ENCODE assay signal across 29 mouse cellular contexts in the genomic region with DNA sequence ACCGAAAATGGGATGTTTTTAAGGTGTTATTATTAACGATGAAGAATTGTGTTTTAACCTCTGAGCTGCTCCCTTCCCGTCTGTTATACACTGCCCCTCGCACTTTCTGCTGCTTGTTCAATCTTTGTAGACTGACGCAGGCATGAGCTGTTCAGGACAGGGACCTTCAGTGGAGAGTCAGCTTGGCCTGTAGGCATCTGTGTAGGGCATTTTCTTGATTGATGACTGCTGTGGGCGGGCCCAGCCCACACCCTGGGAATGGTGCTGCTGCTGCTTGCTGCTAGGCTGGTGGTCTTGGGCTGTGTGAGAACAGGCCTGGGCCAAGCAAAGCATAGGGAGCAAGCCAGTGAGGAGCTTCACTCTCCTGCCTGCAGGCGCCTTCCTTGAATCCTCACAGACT. TPM values are rescaled to one million over a fixed set of nuclear protein-coding genes. Genes with fewer than 3 reads are reported as not detected.
DNase-seq lines count a peak whose midpoint lies in the region; ATAC-seq and TF ChIP-seq lines count a peak whose summit lies in the region.
"Had no signal": no experiment of that assay in that cellular context is flagged by ENCODE, and none has a peak within 500 bp of the region (broad histone marks: within the 10 kb centered on the region; RNA-seq: fewer than 3 reads in every experiment).

No protein-coding gene starts in this region.

- H3K4me2 ChIP-seq in lung, embryonic 14.5 days: no peak overlapping the region
- H3K4me2 ChIP-seq in lung, postnatal 0 days (replicated peaks; ENCODE audit: low read depth, low read length): no peak overlapping the region
- H3K4me2 ChIP-seq in midbrain, embryonic 13.5 days (replicated peaks): no peak overlapping the region
- H3K4me2 ChIP-seq: embryonic facial prominence, embryonic 15.5 days; forebrain, embryonic 12.5 days; liver, embryonic 12.5 days; midbrain, embryonic 15.5 days had no signal

- H3K36me3 ChIP-seq in lung, embryonic 14.5 days (ENCODE audit: insufficient read depth): peaks cover 9% of the 10 kb centered on the region; the same call in 1 of the 2 replicates
- no peaks in the 10 kb centered on the region for H3K36me3 ChIP-seq in lung, postnatal 0 days (ENCODE audit: insufficient read depth, low read length)
- peaks cover 20% of the 10 kb centered on the region for H3K36me3 ChIP-seq in limb, embryonic 10.5 days
- H3K36me3 ChIP-seq in midbrain, embryonic 13.5 days: peaks cover 16% of the 10 kb centered on the region
- H3K36me3 ChIP-seq: embryonic facial prominence, embryonic 15.5 days; midbrain, embryonic 15.5 days had no signal

- 0 out of 2 replicates have a peak, but pooled peaks have one; percentile 33 for ATAC-seq in lung, embryonic 14.5 days (ENCODE audit: insufficient read depth)
- no peak for ATAC-seq in lung, postnatal 0 days
- no peak for ATAC-seq in midbrain, embryonic 13.5 days
- ATAC-seq: intestine, postnatal 0 days; liver, embryonic 12.5 days; midbrain, embryonic 15.5 days; Patski had no signal

- H3K4me1 ChIP-seq in lung, embryonic 14.5 days (ENCODE audit: insufficient read depth): 0 out of 2 replicates have a peak, but pooled peaks cover 3% of the 10 kb centered on the region
- peaks cover 5% of the 10 kb centered on the region; the same call in 1 of the 2 replicates for H3K4me1 ChIP-seq in lung, postnatal 0 days (ENCODE audit: insufficient read depth, low read depth, low read length)
- H3K4me1 ChIP-seq in bone marrow, adult 2 months (ENCODE audit: control insufficient read depth, insufficient read depth, low read length): no peaks in the 10 kb centered on the region; the same call in 1 of the 2 replicates
- H3K4me1 ChIP-seq in limb, embryonic 10.5 days: peaks cover 9% of the 10 kb centered on the region; the same call in 1 of the 2 replicates
- no peaks in the 10 kb centered on the region for H3K4me1 ChIP-seq in midbrain, embryonic 13.5 days (replicated peaks)
- H3K4me1 ChIP-seq: forebrain, embryonic 12.5 days; midbrain, embryonic 15.5 days had no signal

- peak; percentile 55 for DNase-seq in adrenal gland, adult 8-10 months
- no peak for DNase-seq in adrenal gland, postnatal 4 days (ENCODE audit: low spot score in 2 of 2)
- no peak for DNase-seq in lung, embryonic 14.5 days
- no peak for DNase-seq in lung, postnatal 0 days (ENCODE audit: low spot score)
- DNase-seq in limb, embryonic 10.5 days (ENCODE audit: low spot score): no peak
- DNase-seq in urinary bladder, postnatal 10 days (ENCODE audit: low spot score): no peak
- DNase-seq: cerebellum, adult 11 months; cerebellum, adult 9-10 months; cerebellum, postnatal 36 days; gastrocnemius, postnatal 10 days; kidney, adult 9 months; kidney, postnatal 25 days; lung, adult 18-20 months; lung, postnatal 36 days; right cerebral cortex, adult 18-20 months; spleen, adult 18-20 months; thymus, postnatal 14 days had no signal

- H3K27ac ChIP-seq in lung, embryonic 14.5 days (ENCODE audit: low read depth): no peak overlapping the region
- no peak overlapping the region for H3K27ac ChIP-seq in lung, postnatal 0 days (ENCODE audit: low read length)
- no peak overlapping the region for H3K27ac ChIP-seq in bone marrow, adult 2 months (ENCODE audit: control insufficient read depth, insufficient read depth, low read depth, low read length, poor library complexity)
- peak overlapping the region; percentile 2; the same call in 1 of the 2 replicates for H3K27ac ChIP-seq in limb, embryonic 10.5 days
- no peak overlapping the region for H3K27ac ChIP-seq in midbrain, embryonic 13.5 days
- H3K27ac ChIP-seq: embryonic facial prominence, embryonic 10.5 days; embryonic facial prominence, embryonic 15.5 days; forebrain, embryonic 12.5 days; layer of hippocampus, adult 2 months; left cerebral cortex, adult 2 months; liver, embryonic 12.5 days; midbrain, embryonic 15.5 days had no signal

- no peak for TF ChIP-seq EP300 in lung, postnatal 0 days (IDR thresholded peaks at IDR 0.05)

- WGBS in lung, embryonic 14.5 days: 64% methylated on average over 7 of the region's 7 CpGs
- 72% methylated on average over 7 of the region's 7 CpGs for WGBS in lung, postnatal 0 days
- WGBS in bone marrow, adult 2 months: 86% methylated on average over 7 of the region's 7 CpGs
- WGBS in limb, embryonic 10.5 days: 77% methylated on average over 7 of the region's 7 CpGs
- WGBS in midbrain, embryonic 13.5 days: 90% methylated on average over 7 of the region's 7 CpGs

- no peak overlapping the region for H3K9ac ChIP-seq in lung, embryonic 14.5 days
- no peak overlapping the region for H3K9ac ChIP-seq in lung, postnatal 0 days (replicated peaks; ENCODE audit: low read depth)
- no peak overlapping the region for H3K9ac ChIP-seq in midbrain, embryonic 13.5 days (replicated peaks)
- H3K9ac ChIP-seq: embryonic facial prominence, embryonic 15.5 days; forebrain, embryonic 12.5 days; liver, embryonic 12.5 days; midbrain, embryonic 15.5 days had no signal

- 0 out of 2 replicates have a peak, but pooled peaks have one; percentile 19 for TF ChIP-seq POLR2A in bone marrow, adult 2 months (IDR thresholded peaks at IDR 0.05; ENCODE audit: borderline replicate concordance, control insufficient read depth, low read depth, low read length)

- H3K4me3 ChIP-seq in lung, embryonic 14.5 days (ENCODE audit: low read depth, low read length): no peak overlapping the region
- no peak overlapping the region for H3K4me3 ChIP-seq in lung, postnatal 0 days (ENCODE audit: low read depth, low read length)
- H3K4me3 ChIP-seq in bone marrow, adult 2 months (replicated peaks; ENCODE audit: control insufficient read depth, low read depth, low read length): no peak overlapping the region
- no peak overlapping the region for H3K4me3 ChIP-seq in limb, embryonic 10.5 days
- no peak overlapping the region for H3K4me3 ChIP-seq in midbrain, embryonic 13.5 days (replicated peaks)
- H3K4me3 ChIP-seq: embryonic facial prominence, embryonic 10.5 days; embryonic facial prominence, embryonic 15.5 days; forebrain, embryonic 12.5 days; layer of hippocampus, adult 2 months; left cerebral cortex, adult 2 months; liver, embryonic 12.5 days; megakaryocyte, embryonic 14.5 days; midbrain, embryonic 15.5 days had no signal

- no peaks in the 10 kb centered on the region for H3K9me3 ChIP-seq in lung, embryonic 14.5 days (ENCODE audit: low read depth, low read length)
- no peaks in the 10 kb centered on the region for H3K9me3 ChIP-seq in lung, postnatal 0 days (ENCODE audit: low read length)
- no peaks in the 10 kb centered on the region for H3K9me3 ChIP-seq in limb, embryonic 10.5 days (replicated peaks)
- no peaks in the 10 kb centered on the region for H3K9me3 ChIP-seq in midbrain, embryonic 13.5 days
- H3K9me3 ChIP-seq: embryonic facial prominence, embryonic 10.5 days; embryonic facial prominence, embryonic 15.5 days; forebrain, embryonic 12.5 days; liver, embryonic 12.5 days; megakaryocyte, embryonic 14.5 days; midbrain, embryonic 15.5 days had no signal

- H3K27me3 ChIP-seq in lung, embryonic 14.5 days (ENCODE audit: insufficient read depth, low read length): no peaks in the 10 kb centered on the region
- H3K27me3 ChIP-seq in lung, postnatal 0 days (replicated peaks; ENCODE audit: insufficient read depth, low read length): no peaks in the 10 kb centered on the region
- no peaks in the 10 kb centered on the region for H3K27me3 ChIP-seq in limb, embryonic 10.5 days (ENCODE audit: low read depth, poor library complexity, severe bottlenecking)
- H3K27me3 ChIP-seq in midbrain, embryonic 13.5 days: no peaks in the 10 kb centered on the region
- H3K27me3 ChIP-seq: embryonic facial prominence, embryonic 15.5 days; forebrain, embryonic 12.5 days; liver, embryonic 12.5 days; megakaryocyte, embryonic 14.5 days; midbrain, embryonic 15.5 days; Patski had no signal

- no peak for TF ChIP-seq CTCF in lung, embryonic 14.5 days (IDR thresholded peaks at IDR 0.05; ENCODE audit: low read depth)
- no peak for TF ChIP-seq CTCF in lung, postnatal 0 days (IDR thresholded peaks at IDR 0.05)
- no peak for TF ChIP-seq CTCF in bone marrow, adult 2 months (IDR thresholded peaks at IDR 0.05; ENCODE audit: control insufficient read depth, insufficient read depth, low read length)

RNA-seq across cellular contexts. Expression of gene Ecm1, which starts 8.9 kb away (rescaled TPM):
- total RNA-seq in adrenal gland, adult 8-10 months (2022): 100 to 1,000 TPM; 619 to 722 (median 665) TPM
- total RNA-seq in adrenal gland, postnatal 4 days (2021): 100 to 1,000 TPM; 205 to 241 TPM
- 23.5 and 27.7 TPM in 2 replicates for polyA plus RNA-seq in lung, embryonic 14.5 days (2014; fragmentation: Nextera tagmentation; extraction: Ambion mirVana)
- polyA plus RNA-seq in lung, postnatal 0 days (2015; fragmentation: Nextera tagmentation; extraction: Ambion mirVana): 94.3 and 107 TPM in 2 replicates
- polyA plus RNA-seq in bone marrow, adult 2 months (2011; ENCODE audit: insufficient read depth, insufficient read length, low replicate concordance, missing spikeins): 26.4 and 38.2 TPM in 2 replicates
- 7.5 and 11.1 TPM in 2 replicates for polyA plus RNA-seq in limb, embryonic 10.5 days (2016; fragmentation: Nextera tagmentation; extraction: Ambion mirVana)
- polyA plus RNA-seq in midbrain, embryonic 13.5 days (2015; fragmentation: Nextera tagmentation; extraction: Ambion mirVana): 11.3 and 11.8 TPM in 2 replicates

RNA-seq across cellular contexts. Expression of gene Tars2, which starts 29.6 kb away (rescaled TPM):
- total RNA-seq in adrenal gland, adult 8-10 months (2022): 10 to 100 TPM; 62.2 to 74.5 (median 65.2) TPM
- total RNA-seq in adrenal gland, postnatal 4 days (2021): 10 to 100 TPM; 48.2 to 51.7 TPM
- 47.5 and 52.3 TPM in 2 replicates for polyA plus RNA-seq in lung, embryonic 14.5 days (2014; fragmentation: Nextera tagmentation; extraction: Ambion mirVana)
- polyA plus RNA-seq in lung, postnatal 0 days (2015; fragmentation: Nextera tagmentation; extraction: Ambion mirVana): 18.5 and 19.3 TPM in 2 replicates
- polyA plus RNA-seq in bone marrow, adult 2 months (2011; ENCODE audit: insufficient read depth, insufficient read length, low replicate concordance, missing spikeins): 28.7 and 65.2 TPM in 2 replicates
- 82.1 and 86.1 TPM in 2 replicates for polyA plus RNA-seq in limb, embryonic 10.5 days (2016; fragmentation: Nextera tagmentation; extraction: Ambion mirVana)
- polyA plus RNA-seq in midbrain, embryonic 13.5 days (2015; fragmentation: Nextera tagmentation; extraction: Ambion mirVana): 44.7 and 45.5 TPM in 2 replicates

RNA-seq across cellular contexts. Expression of gene Adamtsl4, which starts 42.7 kb away (rescaled TPM):
- total RNA-seq in adrenal gland, adult 8-10 months (2022): 10 to 100 TPM in 1 of 4 experiments, 1 to 10 TPM in 3; 4.3 to 10.2 (median 6.4) TPM
- 1 to 10 TPM; 7.5 to 8.1 TPM for total RNA-seq in adrenal gland, postnatal 4 days (2021)
- polyA plus RNA-seq in lung, embryonic 14.5 days (2014; fragmentation: Nextera tagmentation; extraction: Ambion mirVana): 1.6 and 4.0 TPM in 2 replicates
- 11.8 and 13.2 TPM in 2 replicates for polyA plus RNA-seq in lung, postnatal 0 days (2015; fragmentation: Nextera tagmentation; extraction: Ambion mirVana)
- polyA plus RNA-seq in bone marrow, adult 2 months (2011; ENCODE audit: insufficient read depth, insufficient read length, low replicate concordance, missing spikeins): 1.9 and 2.7 TPM in 2 replicates
- polyA plus RNA-seq in limb, embryonic 10.5 days (2016; fragmentation: Nextera tagmentation; extraction: Ambion mirVana): 0.63 and 0.77 TPM in 2 replicates
- 0.68 and 1.9 TPM in 2 replicates for polyA plus RNA-seq in midbrain, embryonic 13.5 days (2015; fragmentation: Nextera tagmentation; extraction: Ambion mirVana)
